Mouse (Mus musculus): ENCODE measurements around the gene Cbln3. TPM values are rescaled to one million over a fixed set of nuclear protein-coding genes. Genes with fewer than 3 reads are reported as not detected.

The Cbln3 gene
- polyA plus RNA-seq, 1 experiment from 2014 or later, result 0.31 TPM

DNA sequence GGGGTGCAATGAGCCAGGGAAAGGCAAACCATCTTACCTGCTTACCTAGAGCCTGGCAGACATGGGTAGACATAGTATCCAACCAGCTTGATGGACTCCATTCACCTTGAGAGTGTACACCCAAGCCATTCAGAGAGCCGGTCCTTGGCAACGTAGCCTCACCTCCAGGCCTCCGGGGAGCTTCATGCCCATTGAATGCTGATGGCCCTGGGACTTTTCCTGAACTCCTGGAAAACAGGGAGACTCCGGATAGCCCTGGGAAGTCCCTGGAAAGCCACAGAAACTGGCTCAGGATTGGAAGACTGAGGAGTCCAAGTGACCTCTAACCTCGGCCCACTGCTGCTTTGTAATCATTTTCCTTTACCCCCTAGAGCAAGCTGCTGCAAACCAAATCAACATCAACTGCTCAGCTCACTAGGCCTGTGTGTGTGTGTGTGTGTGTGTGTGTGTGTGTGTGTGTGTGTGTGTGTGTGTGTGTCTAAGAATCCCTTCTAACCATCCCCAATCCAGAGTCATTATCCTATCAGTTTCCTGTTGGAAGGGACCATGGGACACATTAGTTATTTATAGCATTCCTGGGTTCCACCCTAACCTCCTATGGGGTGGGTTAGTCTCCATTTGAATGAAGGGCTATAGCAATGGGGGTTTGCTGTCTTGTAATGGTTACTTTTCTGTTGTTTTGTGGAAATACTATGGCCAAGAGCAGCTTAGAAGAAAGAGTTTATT, 49.2 kb downstream of the Cbln3 start:
- Histone ChIP-seq H3K4me1 (peaks cover 42% of the 10 kb centered on the region), H3K4me2 (replicated peaks) (no peak overlapping the region), H3K4me3 (no peak overlapping the region), H3K9ac (no peak overlapping the region), H3K27ac (peak overlapping the region; percentile 44; the same call in 1 of the 2 replicates), H3K9me3 (no peaks in the 10 kb centered on the region), H3K36me3 (peaks cover 45% of the 10 kb centered on the region), H3K27me3 (no peaks in the 10 kb centered on the region)
- peak; percentile 25; the same call in 1 of the 2 replicates for ATAC-seq (ENCODE audit: low FRiP score, low read depth)
- WGBS, result 67% methylated on average over 5 of the region's 5 CpGs

DNA sequence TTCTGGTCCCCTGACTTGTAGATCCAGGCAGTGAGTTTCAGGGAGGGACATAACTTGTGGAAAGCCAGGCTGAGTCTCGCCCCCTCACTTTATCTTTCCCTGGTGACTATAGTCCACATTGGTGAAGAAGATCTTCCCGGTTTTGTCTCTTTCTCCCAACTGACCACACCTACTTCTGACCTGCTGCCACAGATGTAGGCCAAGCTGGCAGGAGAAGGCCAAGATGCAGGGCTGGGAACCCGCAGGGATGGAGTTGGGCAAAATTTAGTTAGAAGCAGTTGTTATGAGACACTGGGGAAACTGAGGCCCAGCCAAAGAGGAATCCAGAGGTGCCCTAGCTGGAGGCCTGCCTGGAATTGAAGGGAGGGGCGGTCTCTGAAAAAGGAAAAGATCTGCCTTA, 51.1 kb downstream of the Cbln3 start:
- no peak overlapping the region for H3K9ac ChIP-seq
- no peak overlapping the region for H3K27ac ChIP-seq
- no peak overlapping the region for H3K4me3 ChIP-seq
- no peaks in the 10 kb centered on the region for H3K9me3 ChIP-seq
- peaks cover 63% of the 10 kb centered on the region for H3K36me3 ChIP-seq
- no peaks in the 10 kb centered on the region for H3K27me3 ChIP-seq
- H3K4me1 ChIP-seq, result peaks cover 59% of the 10 kb centered on the region
- H3K4me2 ChIP-seq (replicated peaks), result no peak overlapping the region
- 91% methylated on average over 4 of the region's 4 CpGs for WGBS
- ATAC-seq (ENCODE audit: low FRiP score, low read depth), result no peak

DNA sequence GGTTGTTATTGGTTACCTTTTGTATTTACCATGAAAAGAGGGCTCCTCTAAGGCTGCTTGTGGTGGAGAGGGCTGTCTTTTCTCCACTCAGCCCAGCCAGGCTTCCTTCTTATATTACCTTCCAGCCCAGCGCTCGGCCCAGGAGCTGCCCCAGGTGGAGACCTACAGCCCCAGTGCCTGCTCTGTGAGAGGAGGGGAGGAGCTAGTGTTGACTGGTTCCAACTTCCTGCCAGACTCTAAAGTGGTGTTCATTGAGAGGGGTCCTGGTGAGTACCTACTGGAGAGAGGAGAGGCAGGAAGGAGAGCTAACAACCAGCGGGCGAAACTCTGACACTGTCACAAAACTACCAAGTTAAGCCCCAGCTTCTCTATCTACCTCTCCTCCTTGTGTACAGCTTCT, 53.9 kb downstream of the Cbln3 start:
- Histone ChIP-seq H3K27ac (no peak overlapping the region), H3K36me3 (peaks cover 80% of the 10 kb centered on the region)
- WGBS, result 79% methylated on average over 4 of the region's 4 CpGs

DNA sequence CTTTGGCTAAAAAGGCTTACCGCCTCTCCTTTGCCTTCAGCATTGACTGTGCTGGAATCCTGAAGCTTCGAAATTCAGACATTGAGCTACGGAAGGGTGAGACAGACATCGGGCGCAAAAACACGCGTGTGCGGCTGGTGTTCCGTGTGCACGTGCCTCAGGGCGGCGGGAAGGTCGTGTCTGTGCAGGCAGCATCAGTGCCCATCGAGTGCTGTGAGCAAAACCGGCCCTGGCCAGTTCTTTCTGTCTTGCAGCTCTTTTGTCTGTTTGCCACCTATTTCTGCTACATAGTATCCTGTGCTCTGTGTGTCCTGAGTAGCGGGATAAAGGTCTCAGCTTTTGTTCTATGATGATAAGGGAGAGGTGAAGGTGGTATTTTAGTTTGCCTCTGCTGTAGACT, 54.3 kb downstream of the Cbln3 start:
- peaks cover 80% of the 10 kb centered on the region for H3K36me3 ChIP-seq
- WGBS, result 88% methylated on average over 16 of the region's 16 CpGs

More for the DNA sequence above, 53.9 kb downstream of the Cbln3 start:
- H3K27me3 ChIP-seq, result no peaks in the 10 kb centered on the region
- H3K9me3 ChIP-seq, result no peaks in the 10 kb centered on the region
- H3K4me1 ChIP-seq, result peaks cover 71% of the 10 kb centered on the region
- H3K4me2 ChIP-seq (replicated peaks), result no peak overlapping the region
- ATAC-seq (ENCODE audit: low FRiP score, low read depth), result no peak
- no peak overlapping the region for H3K4me3 ChIP-seq
- no peak overlapping the region for H3K9ac ChIP-seq

More for the DNA sequence above, 54.3 kb downstream of the Cbln3 start:
- Histone ChIP-seq H3K27me3 (no peaks in the 10 kb centered on the region), H3K4me1 (peaks cover 66% of the 10 kb centered on the region), H3K27ac (no peak overlapping the region), H3K4me3 (no peak overlapping the region), H3K9ac (no peak overlapping the region), H3K4me2 (replicated peaks) (no peak overlapping the region), H3K9me3 (no peaks in the 10 kb centered on the region)
- no peak for ATAC-seq (ENCODE audit: low FRiP score, low read depth)

Other genes with a start within 250 kb of the Cbln3 start
- 107 and 113 TPM in 2 replicates for gene Ipo4, start 248.4 kb downstream of the Cbln3 start, polyA plus RNA-seq (2015; fragmentation: Nextera tagmentation; extraction: Ambion mirVana)
- 1.3 and 1.9 TPM in 2 replicates for gene Gm49378, start 246.5 kb downstream of the Cbln3 start, polyA plus RNA-seq (2015; fragmentation: Nextera tagmentation; extraction: Ambion mirVana)
- 108 and 113 TPM in 2 replicates for gene Tm9sf1, start 240.6 kb downstream of the Cbln3 start, polyA plus RNA-seq (2015; fragmentation: Nextera tagmentation; extraction: Ambion mirVana)
- 0.91 and 1.0 TPM in 2 replicates for gene Tssk4, start 234.2 kb downstream of the Cbln3 start, polyA plus RNA-seq (2015; fragmentation: Nextera tagmentation; extraction: Ambion mirVana)
- 68.7 and 69.5 TPM in 2 replicates for gene Mdp1, start 223.9 kb downstream of the Cbln3 start, polyA plus RNA-seq (2015; fragmentation: Nextera tagmentation; extraction: Ambion mirVana)
- gene Gmpr2, start 212.5 kb downstream of the Cbln3 start, polyA plus RNA-seq (2015; fragmentation: Nextera tagmentation; extraction: Ambion mirVana), result 70.2 and 72.7 TPM in 2 replicates
- gene Nedd8, start 212.3 kb downstream of the Cbln3 start, polyA plus RNA-seq (2015; fragmentation: Nextera tagmentation; extraction: Ambion mirVana), result 606 and 624 TPM in 2 replicates
- gene Tinf2, start 202.6 kb downstream of the Cbln3 start, polyA plus RNA-seq (2015; fragmentation: Nextera tagmentation; extraction: Ambion mirVana), result 43.4 and 44.0 TPM in 2 replicates
- gene Tgm1, start 170.5 kb downstream of the Cbln3 start, polyA plus RNA-seq (2015; fragmentation: Nextera tagmentation; extraction: Ambion mirVana), result 5.0 and 5.7 TPM in 2 replicates
- gene Rabggta, start 162.1 kb downstream of the Cbln3 start, polyA plus RNA-seq (2015; fragmentation: Nextera tagmentation; extraction: Ambion mirVana), result 24.8 and 26.2 TPM in 2 replicates
- gene Dhrs1, start 138.7 kb downstream of the Cbln3 start, polyA plus RNA-seq (2015; fragmentation: Nextera tagmentation; extraction: Ambion mirVana), result 78.1 and 89.9 TPM in 2 replicates
- gene Nop9, start 138.7 kb downstream of the Cbln3 start, polyA plus RNA-seq (2015; fragmentation: Nextera tagmentation; extraction: Ambion mirVana), result 41.8 and 42.8 TPM in 2 replicates
- gene Cideb, start 125.9 kb downstream of the Cbln3 start, polyA plus RNA-seq (2015; fragmentation: Nextera tagmentation; extraction: Ambion mirVana), result 0.45 and 0.72 TPM in 2 replicates
- gene Ltb4r2, start 123.0 kb downstream of the Cbln3 start, polyA plus RNA-seq (2015; fragmentation: Nextera tagmentation; extraction: Ambion mirVana), result 0.36 and 0.64 TPM in 2 replicates
- gene Ltb4r1, start 118.4 kb downstream of the Cbln3 start, polyA plus RNA-seq (2015; fragmentation: Nextera tagmentation; extraction: Ambion mirVana), result 0.45 and 0.51 TPM in 2 replicates
- gene Adcy4, start 100.3 kb downstream of the Cbln3 start, polyA plus RNA-seq (2015; fragmentation: Nextera tagmentation; extraction: Ambion mirVana), result 20.9 and 25.6 TPM in 2 replicates
- 31.0 and 37.1 TPM in 2 replicates for gene Ripk3, start 95.5 kb downstream of the Cbln3 start, polyA plus RNA-seq (2015; fragmentation: Nextera tagmentation; extraction: Ambion mirVana)
- gene Nfatc4, start 61.2 kb downstream of the Cbln3 start, polyA plus RNA-seq (2015; fragmentation: Nextera tagmentation; extraction: Ambion mirVana), result 124 and 128 TPM in 2 replicates
- 28.2 and 34.2 TPM in 2 replicates for gene Nynrin, start 30.4 kb downstream of the Cbln3 start, polyA plus RNA-seq (2015; fragmentation: Nextera tagmentation; extraction: Ambion mirVana)
- 24.2 and 25.5 TPM in 2 replicates for gene Khnyn, start 555 bp upstream of the Cbln3 start, polyA plus RNA-seq (2015; fragmentation: Nextera tagmentation; extraction: Ambion mirVana)
- gene Sdr39u1, start 15.9 kb upstream of the Cbln3 start, polyA plus RNA-seq (2015; fragmentation: Nextera tagmentation; extraction: Ambion mirVana), result 98.8 and 104 TPM in 2 replicates
- 10.7 and 11.9 TPM in 2 replicates for gene Cma1, start 60.3 kb upstream of the Cbln3 start, polyA plus RNA-seq (2015; fragmentation: Nextera tagmentation; extraction: Ambion mirVana)
- not detected in 2 replicates for gene Cma2, start 66.6 kb upstream of the Cbln3 start, polyA plus RNA-seq (2015; fragmentation: Nextera tagmentation; extraction: Ambion mirVana)
- gene Mcpt1, start 133.6 kb upstream of the Cbln3 start, polyA plus RNA-seq (2015; fragmentation: Nextera tagmentation; extraction: Ambion mirVana), result not detected in 2 replicates
- gene Mcpt9, start 146.1 kb upstream of the Cbln3 start, polyA plus RNA-seq (2015; fragmentation: Nextera tagmentation; extraction: Ambion mirVana), result not detected in 2 replicates
- gene Mcpt2, start 157.6 kb upstream of the Cbln3 start, polyA plus RNA-seq (2015; fragmentation: Nextera tagmentation; extraction: Ambion mirVana), result not detected in 2 replicates
- gene Mcpt4, start 177.9 kb upstream of the Cbln3 start, polyA plus RNA-seq (2015; fragmentation: Nextera tagmentation; extraction: Ambion mirVana), result 0.13 TPM in 1 of 2 replicates, not detected in the other
- 0.61 and 0.70 TPM in 2 replicates for gene Mcpt8, start 200.9 kb upstream of the Cbln3 start, polyA plus RNA-seq (2015; fragmentation: Nextera tagmentation; extraction: Ambion mirVana)
- gene Ctsg, start 218.2 kb upstream of the Cbln3 start, polyA plus RNA-seq (2015; fragmentation: Nextera tagmentation; extraction: Ambion mirVana), result 0.57 TPM in 1 of 2 replicates, not detected in the other
- not detected in 2 replicates for gene Gzme, start 236.2 kb upstream of the Cbln3 start, polyA plus RNA-seq (2015; fragmentation: Nextera tagmentation; extraction: Ambion mirVana)
- gene Gzmd, start 248.2 kb upstream of the Cbln3 start, polyA plus RNA-seq (2015; fragmentation: Nextera tagmentation; extraction: Ambion mirVana), result not detected in 2 replicates